Mouse (Mus musculus) adrenal gland, adult 18-20 months (tissue): ENCODE measurements around the gene Cyp26b1. TPM values are rescaled to one million over a fixed set of nuclear protein-coding genes. Genes with fewer than 3 reads are reported as not detected.
A peak's percentile ranks its signal among the peaks of the same experiment; 100 is the strongest.

Experiments
- DNase-seq, 2 experiments: peaks; one replicate each; pipeline ENCODE4 v3.0.0; 2021 to 2022; ENCODE audit warnings: low spot score in 2 of 2
- total RNA-seq, 2 experiments: library from RNA; stranded (reverse); gene quantifications; 1 replicate in 1 of 2; 2 replicates in 1 of 2; pipeline ENCODE4 v1.2.3; 2021

Gene Cyp26b1
- total RNA-seq, 2 experiments from 2014 or later = 4.4 to 4.8 TPM

- peak in 1 of 2 experiments; percentile 47 for DNase-seq
These were observed 26.0 kb downstream of the Cyp26b1 start for GRCm38 (mm10) chr6:84567696-84568095.

GRCm38 (mm10) chr6:84566825-84567224 lies 26.9 kb downstream of the Cyp26b1 start:
- DNase-seq = no peak

- peak in 1 of 2 experiments; percentile 43 for DNase-seq
These were observed 28.5 kb downstream of the Cyp26b1 start for GRCm38 (mm10) chr6:84565245-84565644.

GRCm38 (mm10) chr6:84562948-84563347 lies 30.8 kb downstream of the Cyp26b1 start:
- DNase-seq = no peak

GRCm38 (mm10) chr6:84561171-84561570 lies 32.5 kb downstream of the Cyp26b1 start:
- no peak for DNase-seq

GRCm38 (mm10) chr6:84549852-84550437 lies 43.8 kb downstream of the Cyp26b1 start:
- no peak for DNase-seq

GRCm38 (mm10) chr6:84545428-84545827 lies 48.3 kb downstream of the Cyp26b1 start:
- no peak for DNase-seq

GRCm38 (mm10) chr6:84544359-84544758 lies 49.3 kb downstream of the Cyp26b1 start:
- DNase-seq = no peak

- peak in 1 of 2 experiments; percentile 31 for DNase-seq
These were observed 50.2 kb downstream of the Cyp26b1 start for GRCm38 (mm10) chr6:84543516-84543915.

GRCm38 (mm10) chr6:84539924-84540323 lies 53.8 kb downstream of the Cyp26b1 start:
- no peak for DNase-seq

- peak in 1 of 2 experiments; percentile 18 for DNase-seq
These were observed 55.0 kb downstream of the Cyp26b1 start for GRCm38 (mm10) chr6:84538681-84539080.

GRCm38 (mm10) chr6:84537611-84538197 lies 56.0 kb downstream of the Cyp26b1 start:
- DNase-seq = no peak

- no peak for DNase-seq
These were observed 58.8 kb downstream of the Cyp26b1 start for GRCm38 (mm10) chr6:84534944-84535343.

GRCm38 (mm10) chr6:84529912-84530311 lies 63.8 kb downstream of the Cyp26b1 start:
- no peak for DNase-seq

GRCm38 (mm10) chr6:84524901-84525601 lies 68.7 kb downstream of the Cyp26b1 start:
- DNase-seq = no peak
